Mouse (Mus musculus): ENCODE data around the gene Gm4756. TPM values are rescaled to one million over a fixed set of nuclear protein-coding genes. Genes with fewer than 3 reads are reported as not detected.

The Gm4756 gene
- polyA plus RNA-seq, 1 experiment from 2014 or later, result not detected

- no peaks in the 10 kb centered on the region for H3K27me3 ChIP-seq
- no peak overlapping the region for H3K4me2 ChIP-seq
- no peaks in the 10 kb centered on the region for H3K9me3 ChIP-seq
- H3K36me3 ChIP-seq, result peaks cover 11% of the 10 kb centered on the region; the same call in 1 of the 2 replicates
- no peaks in the 10 kb centered on the region for H3K4me1 ChIP-seq
- no peak overlapping the region for H3K4me3 ChIP-seq
- no peak overlapping the region for H3K27ac ChIP-seq
- 69% methylated on average over 4 of the region's 4 CpGs for WGBS
- no peak for ATAC-seq (ENCODE audit: insufficient number of reproducible peaks, low FRiP score, low TSS enrichment, low read depth)
- H3K9ac ChIP-seq, result no peak overlapping the region
Observed at GRCm38 (mm10) chr12:72554347-72554746, 95.1 kb downstream of the Gm4756 start.

- Histone ChIP-seq H3K36me3 (peaks cover 15% of the 10 kb centered on the region; the same call in 1 of the 2 replicates), H3K4me1 (0 out of 2 replicates have a peak, but pooled peaks cover 4% of the 10 kb centered on the region), H3K9ac (no peak overlapping the region), H3K27me3 (no peaks in the 10 kb centered on the region), H3K4me2 (no peak overlapping the region), H3K4me3 (no peak overlapping the region), H3K9me3 (no peaks in the 10 kb centered on the region), H3K27ac (no peak overlapping the region)
- 75% methylated on average over 10 of the region's 10 CpGs for WGBS
- no peak for ATAC-seq (ENCODE audit: insufficient number of reproducible peaks, low FRiP score, low TSS enrichment, low read depth)
Observed at GRCm38 (mm10) chr12:72538571-72538970, 110.9 kb downstream of the Gm4756 start.

GRCm38 (mm10) chr12:72536021-72536597 lies 113.4 kb downstream of the Gm4756 start, which contains the start of gene Pcnx4:
Gene Pcnx4 (plus strand): TSS chr12:72536383.
- 0 out of 2 replicates have a peak, but pooled peaks cover 4% of the 10 kb centered on the region for H3K4me1 ChIP-seq
- under 1% methylated on average over 45 of the region's 45 CpGs for WGBS
- peak; percentile 99 for ATAC-seq (ENCODE audit: insufficient number of reproducible peaks, low FRiP score, low TSS enrichment, low read depth)

GRCm38 (mm10) chr12:72535599-72535998 lies 113.9 kb downstream of the Gm4756 start:
- Histone ChIP-seq H3K36me3 (0 out of 2 replicates have a peak, but pooled peaks cover 5% of the 10 kb centered on the region), H3K4me1 (0 out of 2 replicates have a peak, but pooled peaks cover 4% of the 10 kb centered on the region), H3K4me2 (peak overlapping the region; percentile 54), H3K9ac (no peak overlapping the region), H3K27ac (peak overlapping the region; percentile 78), H3K27me3 (no peaks in the 10 kb centered on the region), H3K4me3 (peak overlapping the region; percentile 63), H3K9me3 (no peaks in the 10 kb centered on the region)
- peak; percentile 6; the same call in 1 of the 2 replicates for ATAC-seq (ENCODE audit: insufficient number of reproducible peaks, low FRiP score, low TSS enrichment, low read depth)
- WGBS, result 32% methylated on average over 3 of the region's 3 CpGs

More at GRCm38 (mm10) chr12:72536021-72536597, 113.4 kb downstream of the Gm4756 start, which contains the start of gene Pcnx4:
- Histone ChIP-seq H3K9ac (peak within 1 kb of the TSS; percentile 47), H3K4me2 (peak within 1 kb of the TSS; percentile 54), H3K9me3 (no peaks in the 10 kb centered on the region), H3K4me3 (peak within 1 kb of the TSS; percentile 63), H3K27me3 (no peaks in the 10 kb centered on the region), H3K27ac (peak within 1 kb of the TSS; percentile 78), H3K36me3 (0 out of 2 replicates have a peak, but pooled peaks cover 5% of the 10 kb centered on the region)

GRCm38 (mm10) chr12:72533986-72534385 lies 115.5 kb downstream of the Gm4756 start:
- no peaks in the 10 kb centered on the region for H3K9me3 ChIP-seq
- 86% methylated on average over 6 of the region's 6 CpGs for WGBS

GRCm38 (mm10) chr12:72532303-72532702 lies 117.2 kb downstream of the Gm4756 start:
- H3K27me3 ChIP-seq, result no peaks in the 10 kb centered on the region
- ATAC-seq (ENCODE audit: insufficient number of reproducible peaks, low FRiP score, low TSS enrichment, low read depth), result no peak
- H3K4me3 ChIP-seq, result no peak overlapping the region
- no peak overlapping the region for H3K27ac ChIP-seq
- WGBS, result 71% methylated on average over 7 of the region's 7 CpGs
- no peak overlapping the region for H3K4me2 ChIP-seq
- H3K36me3 ChIP-seq, result no peaks in the 10 kb centered on the region
- no peak overlapping the region for H3K9ac ChIP-seq
- 0 out of 2 replicates have a peak, but pooled peaks cover 4% of the 10 kb centered on the region for H3K4me1 ChIP-seq
- no peaks in the 10 kb centered on the region for H3K9me3 ChIP-seq

More at GRCm38 (mm10) chr12:72533986-72534385, 115.5 kb downstream of the Gm4756 start:
- no peak overlapping the region for H3K9ac ChIP-seq
- no peaks in the 10 kb centered on the region for H3K36me3 ChIP-seq
- H3K4me3 ChIP-seq, result no peak overlapping the region
- no peak overlapping the region for H3K27ac ChIP-seq
- ATAC-seq (ENCODE audit: insufficient number of reproducible peaks, low FRiP score, low TSS enrichment, low read depth), result no peak
- no peak overlapping the region for H3K4me2 ChIP-seq
- H3K27me3 ChIP-seq, result no peaks in the 10 kb centered on the region
- 0 out of 2 replicates have a peak, but pooled peaks cover 4% of the 10 kb centered on the region for H3K4me1 ChIP-seq

Other genes with a start within 250 kb of the Gm4756 start
- gene Rtn1, start 240.6 kb downstream of the Gm4756 start, polyA plus RNA-seq (2015; fragmentation: Nextera tagmentation; extraction: Ambion mirVana), result 3.5 and 6.8 TPM in 2 replicates
- 0.18 and 0.52 TPM in 2 replicates for gene Lrrc9, start 207.8 kb downstream of the Gm4756 start, polyA plus RNA-seq (2015; fragmentation: Nextera tagmentation; extraction: Ambion mirVana)
- 11.6 and 12.9 TPM in 2 replicates for gene Pcnx4, start 113.3 kb downstream of the Gm4756 start, polyA plus RNA-seq (2015; fragmentation: Nextera tagmentation; extraction: Ambion mirVana)
- 60.0 and 66.1 TPM in 2 replicates for gene Dhrs7, start 15.2 kb upstream of the Gm4756 start, polyA plus RNA-seq (2015; fragmentation: Nextera tagmentation; extraction: Ambion mirVana)
- 38.7 and 44.4 TPM in 2 replicates for gene Ppm1a, start 107.8 kb upstream of the Gm4756 start, polyA plus RNA-seq (2015; fragmentation: Nextera tagmentation; extraction: Ambion mirVana)

All from limb, embryonic 15.5 days (tissue).